Comparison of ENCODE assay signal across 12 mouse cellular contexts in the genomic region with DNA sequence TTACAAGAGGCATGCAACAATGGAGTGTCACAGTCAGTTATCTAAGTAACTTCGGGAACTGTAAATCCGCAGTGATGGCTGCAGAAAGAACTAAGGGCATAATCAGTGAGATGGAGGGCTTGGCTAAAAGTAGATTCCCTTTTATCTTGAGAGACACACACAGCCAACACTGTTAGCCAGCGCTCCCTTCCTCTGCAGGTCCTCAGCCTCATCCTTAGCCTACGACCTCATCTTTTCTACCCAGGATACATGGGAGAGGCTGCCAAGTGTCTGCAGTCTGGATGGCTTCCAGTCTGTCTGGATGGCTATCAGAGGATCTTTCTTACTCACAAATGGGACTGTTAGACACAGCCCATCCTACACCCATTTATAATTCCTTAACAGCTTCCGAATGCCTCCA.
DNase-seq lines count a peak whose midpoint lies in the region; ATAC-seq lines count a peak whose summit lies in the region.
"Had no signal": no experiment of that assay in that cellular context is flagged by ENCODE, and none has a peak within 500 bp of the region (broad histone marks: within the 10 kb centered on the region; RNA-seq: fewer than 3 reads in every experiment).

No protein-coding gene starts in this region.

- H3K9me3 ChIP-seq in kidney, embryonic 14.5 days (ENCODE audit: control insufficient read depth, low read length), result no peaks in the 10 kb centered on the region
- no peaks in the 10 kb centered on the region for H3K9me3 ChIP-seq in forebrain, embryonic 15.5 days
- H3K9me3 ChIP-seq: G1E had no signal

- H3K36me3 ChIP-seq in kidney, embryonic 14.5 days (ENCODE audit: control insufficient read depth, insufficient read depth, low read length), result no peaks in the 10 kb centered on the region
- H3K36me3 ChIP-seq in forebrain, embryonic 15.5 days, result no peaks in the 10 kb centered on the region
- H3K36me3 ChIP-seq: G1E had no signal

- no peak for ATAC-seq in kidney, embryonic 14.5 days (ENCODE audit: low FRiP score, low TSS enrichment)
- no peak for ATAC-seq in forebrain, embryonic 15.5 days (replicated peaks)

- no peak overlapping the region for H3K27ac ChIP-seq in kidney, embryonic 14.5 days (ENCODE audit: low read depth, low read length)
- no peak overlapping the region for H3K27ac ChIP-seq in forebrain, embryonic 15.5 days (replicated peaks)
- H3K27ac ChIP-seq: kidney, postnatal 0 days; macrophage had no signal

- no peak overlapping the region for H3K4me2 ChIP-seq in kidney, embryonic 14.5 days (replicated peaks; ENCODE audit: low read depth, low read length)
- no peak overlapping the region for H3K4me2 ChIP-seq in forebrain, embryonic 15.5 days (replicated peaks)

- H3K27me3 ChIP-seq in kidney, embryonic 14.5 days (ENCODE audit: control insufficient read depth, insufficient read depth, low read length), result no peaks in the 10 kb centered on the region; the same call in 1 of the 2 replicates
- no peaks in the 10 kb centered on the region for H3K27me3 ChIP-seq in forebrain, embryonic 15.5 days

- no peaks in the 10 kb centered on the region for H3K4me1 ChIP-seq in kidney, embryonic 14.5 days (ENCODE audit: control insufficient read depth, insufficient read depth, low read length)
- no peaks in the 10 kb centered on the region; the same call in 1 of the 2 replicates for H3K4me1 ChIP-seq in forebrain, embryonic 15.5 days

- WGBS in kidney, embryonic 14.5 days, result 90% methylated on average over 5 of the region's 5 CpGs
- WGBS in forebrain, embryonic 15.5 days, result 74% methylated on average over 5 of the region's 5 CpGs

- no peak overlapping the region for H3K9ac ChIP-seq in kidney, embryonic 14.5 days (ENCODE audit: low read depth, low read length)
- H3K9ac ChIP-seq in forebrain, embryonic 15.5 days (replicated peaks), result no peak overlapping the region

- no peak overlapping the region for H3K4me3 ChIP-seq in kidney, embryonic 14.5 days (ENCODE audit: low read length)
- H3K4me3 ChIP-seq in forebrain, embryonic 15.5 days, result no peak overlapping the region
- H3K4me3 ChIP-seq: erythroblast, embryonic 14.5 days had no signal

- DNase-seq in kidney, adult 11 months, result peak; percentile 72
- DNase-seq in NIH3T3 (ENCODE audit: low read depth), result peak; percentile 50
- DNase-seq in kidney, adult 8-10 months, result peak; percentile 59 to 64
- peak; percentile 81 for DNase-seq in lung, postnatal 14 days
- DNase-seq in frontal cortex, postnatal 14 days (ENCODE audit: low spot score in 2 of 2), result no peak
- DNase-seq: right cerebral cortex, adult 18-20 months had no signal

Comparison
In these comparisons a context has a peak if more than half of its experiments do, and no peak if none do; other contexts are left out.
1. DNase-seq: peak in kidney, adult 11 months (single experiment), NIH3T3 (single experiment), kidney, adult 8-10 months (2 of 2) and lung, postnatal 14 days (single experiment); none in frontal cortex, postnatal 14 days (0 of 2).